Comparison of ENCODE assay signal across 8 mouse cellular contexts in the genomic region with DNA sequence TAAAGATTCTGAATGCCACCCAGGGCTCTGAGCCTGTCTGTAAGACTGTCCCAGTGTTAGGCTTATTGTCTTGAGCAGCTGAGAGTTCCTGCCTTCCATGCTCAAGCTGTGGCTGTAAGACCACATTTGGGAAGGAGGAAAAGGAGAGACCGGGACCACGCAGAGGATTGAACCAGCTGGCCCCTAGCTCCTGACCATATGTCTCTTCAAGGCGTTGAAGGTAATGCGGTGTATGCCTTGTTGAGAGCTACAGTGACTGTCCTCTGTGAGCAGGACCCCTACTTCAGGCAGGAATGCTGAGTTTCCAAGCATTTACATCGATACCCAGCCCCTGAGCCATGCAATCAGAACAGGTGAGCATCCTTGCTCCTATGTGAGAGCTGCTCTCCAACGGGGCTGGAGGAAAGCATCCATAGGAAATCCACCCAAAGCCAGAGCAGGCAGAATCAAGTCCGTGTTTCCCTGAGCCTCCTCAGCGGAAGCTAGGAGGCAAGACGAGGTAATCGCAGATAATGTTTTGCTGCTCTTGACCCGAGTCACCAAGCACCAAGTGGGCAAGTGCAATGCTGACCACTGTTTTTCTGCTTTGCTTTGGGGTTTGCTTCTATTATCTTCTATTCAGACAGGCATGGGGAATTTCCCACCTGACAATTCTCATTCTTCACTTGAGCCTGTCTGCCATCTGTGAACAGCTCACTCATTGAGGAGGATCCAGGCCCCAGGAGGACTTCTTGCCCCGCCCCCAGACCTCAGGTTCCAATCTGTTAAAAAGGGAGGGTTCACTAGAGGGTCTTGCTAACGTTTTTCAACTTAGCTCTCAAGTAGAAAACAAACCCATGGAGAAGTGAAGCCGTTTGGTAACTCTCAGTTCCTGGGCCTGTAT. TPM values are rescaled to one million over a fixed set of nuclear protein-coding genes. Genes with fewer than 3 reads are reported as not detected.
A peak's percentile ranks its signal among the peaks of the same experiment; 100 is the strongest.
DNase-seq lines count a peak whose midpoint lies in the region; ATAC-seq and TF ChIP-seq lines count a peak whose summit lies in the region.

No protein-coding gene starts in this region.

- H3K9me3 ChIP-seq in heart, embryonic 13.5 days = no peaks in the 10 kb centered on the region
- H3K9me3 ChIP-seq in forebrain, embryonic 10.5 days = no peaks in the 10 kb centered on the region
- H3K9me3 ChIP-seq in liver, postnatal 0 days (ENCODE audit: low read length) = no peaks in the 10 kb centered on the region

- peak overlapping the region; percentile 96 for H3K4me3 ChIP-seq in heart, embryonic 13.5 days
- peak overlapping the region; percentile 70 for H3K4me3 ChIP-seq in forebrain, embryonic 10.5 days
- no peak overlapping the region for H3K4me3 ChIP-seq in liver, postnatal 0 days (ENCODE audit: low read depth, low read length)

- H3K27ac ChIP-seq in heart, embryonic 13.5 days (replicated peaks) = peak overlapping the region; percentile 100
- H3K27ac ChIP-seq in forebrain, embryonic 10.5 days = peak overlapping the region; percentile 76
- no peak overlapping the region for H3K27ac ChIP-seq in liver, postnatal 0 days (ENCODE audit: low read depth)

- peaks cover 76% of the 10 kb centered on the region for H3K4me1 ChIP-seq in heart, embryonic 13.5 days
- H3K4me1 ChIP-seq in forebrain, embryonic 10.5 days = peaks cover 67% of the 10 kb centered on the region
- peaks cover 6% of the 10 kb centered on the region for H3K4me1 ChIP-seq in liver, postnatal 0 days (ENCODE audit: insufficient read depth)

- DNase-seq in heart, postnatal 4 days = no peak
- peak; percentile 84 for DNase-seq in brain, adult 2 months (ENCODE audit: low read depth, low spot score)
- DNase-seq in forebrain, embryonic 10.5 days (ENCODE audit: extremely low spot score, low spot score) = peak; percentile 41
- DNase-seq in liver, postnatal 0 days = no peak
- DNase-seq in spleen, adult 18-20 months = no peak
- DNase-seq in gastrocnemius, adult 8-10 months (ENCODE audit: low spot score in 2 of 2) = no peak
- no peak for DNase-seq in layer of hippocampus, postnatal 14 days (ENCODE audit: low spot score in 2 of 2)

- TF ChIP-seq EP300 in liver, postnatal 0 days (IDR thresholded peaks at IDR 0.05; ENCODE audit: low read depth) = no peak

- peak overlapping the region; percentile 93 for H3K4me2 ChIP-seq in heart, embryonic 13.5 days
- H3K4me2 ChIP-seq in liver, postnatal 0 days (ENCODE audit: low read depth, low read length) = 0 out of 2 replicates have a peak overlapping the region, but pooled peaks have one; percentile 18

- H3K27me3 ChIP-seq in heart, embryonic 13.5 days (replicated peaks) = no peaks in the 10 kb centered on the region
- no peaks in the 10 kb centered on the region for H3K27me3 ChIP-seq in forebrain, embryonic 10.5 days (ENCODE audit: poor library complexity, severe bottlenecking)
- H3K27me3 ChIP-seq in liver, postnatal 0 days (ENCODE audit: insufficient read depth, low read length) = peaks cover 24% of the 10 kb centered on the region

- no peak for ATAC-seq in heart, embryonic 13.5 days (ENCODE audit: extremely low read depth, insufficient number of reproducible peaks, low FRiP score, low TSS enrichment)
- ATAC-seq in liver, postnatal 0 days = no peak

- no peak for TF ChIP-seq CTCF in liver, postnatal 0 days (IDR thresholded peaks at IDR 0.05; ENCODE audit: low read depth)

- WGBS in heart, embryonic 13.5 days = 30% methylated on average over 14 of the region's 14 CpGs
- WGBS in forebrain, embryonic 10.5 days = 50% methylated on average over 14 of the region's 14 CpGs
- WGBS in liver, postnatal 0 days (ENCODE audit: insufficient replicate concordance) = 53% methylated on average over 14 of the region's 14 CpGs

- H3K36me3 ChIP-seq in heart, embryonic 13.5 days = peaks cover 20% of the 10 kb centered on the region
- H3K36me3 ChIP-seq in forebrain, embryonic 10.5 days (replicated peaks) = peaks cover 30% of the 10 kb centered on the region
- no peaks in the 10 kb centered on the region for H3K36me3 ChIP-seq in liver, postnatal 0 days (replicated peaks; ENCODE audit: insufficient read depth, low read length)

- H3K9ac ChIP-seq in heart, embryonic 13.5 days = peak overlapping the region; percentile 77
- no peak overlapping the region for H3K9ac ChIP-seq in liver, postnatal 0 days (replicated peaks)

RNA-seq across cellular contexts. Expression of a gene that starts 3.0 kb away (rescaled TPM):
- polyA plus RNA-seq in heart, embryonic 13.5 days (2015; fragmentation: Nextera tagmentation; extraction: Ambion mirVana) = 2.3 and 2.6 TPM in 2 replicates
- total RNA-seq in heart, postnatal 4 days (2021) = 10 to 100 TPM; 39.5 to 45.8 TPM
- 2.1 and 2.4 TPM in 2 replicates for polyA plus RNA-seq in forebrain, embryonic 10.5 days (2016; fragmentation: Nextera tagmentation; extraction: Ambion mirVana)
- 0.13 and 0.20 TPM in 2 replicates for polyA plus RNA-seq in liver, postnatal 0 days (2015; fragmentation: Nextera tagmentation; extraction: Ambion mirVana)
- total RNA-seq in gastrocnemius, adult 8-10 months (2022) = 10 to 100 TPM; 16.4 to 23.6 (median 17.2) TPM
- 10 to 100 TPM; 47.6 to 50.2 TPM for total RNA-seq in layer of hippocampus, postnatal 14 days (2021)

Comparison
In these comparisons a context has a peak if more than half of its experiments do, and no peak if none do; other contexts are left out.
1. DNase-seq: peak in brain, adult 2 months (single experiment) and forebrain, embryonic 10.5 days (single experiment); none in heart, postnatal 4 days (single experiment), liver, postnatal 0 days (single experiment), spleen, adult 18-20 months (0 of 2), gastrocnemius, adult 8-10 months (0 of 2) and layer of hippocampus, postnatal 14 days (0 of 2).